Mouse (Mus musculus) gastrocnemius, postnatal 10 days (tissue): ENCODE data around the gene Grb2. TPM values are rescaled to one million over a fixed set of nuclear protein-coding genes. Genes with fewer than 3 reads are reported as not detected.

Experiments
- DNase-seq: peaks from one replicate; pipeline ENCODE4 v3.0.0; 2021; ENCODE audit warnings: mixed read lengths
- total RNA-seq, 2 experiments: library from RNA; stranded (reverse); gene quantifications; 2 replicates each; pipeline ENCODE4 v1.2.3; 2021

Gene Grb2
- total RNA-seq, 2 experiments from 2014 or later = 93.7 to 95.9 TPM

DNA sequence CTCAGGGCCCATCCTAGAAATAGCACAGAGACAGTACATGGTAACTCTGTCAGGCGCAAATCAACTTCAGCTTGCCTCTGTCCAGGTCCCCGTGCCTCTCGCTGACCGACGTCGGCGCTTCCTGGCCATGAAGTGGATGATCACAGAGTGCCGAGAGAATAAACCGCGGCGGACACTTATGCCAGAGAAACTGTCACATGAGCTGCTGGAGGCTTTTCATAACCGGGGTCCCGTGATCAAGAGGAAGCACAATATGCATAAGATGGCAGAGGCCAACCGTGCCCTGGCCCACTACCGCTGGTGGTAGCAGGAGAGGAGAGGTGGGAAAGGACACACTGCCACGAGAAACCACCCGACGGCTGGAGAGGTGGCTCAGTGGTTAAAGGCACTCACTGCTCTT lies 101.7 kb downstream of the Grb2 start:
- DNase-seq = no peak

DNA sequence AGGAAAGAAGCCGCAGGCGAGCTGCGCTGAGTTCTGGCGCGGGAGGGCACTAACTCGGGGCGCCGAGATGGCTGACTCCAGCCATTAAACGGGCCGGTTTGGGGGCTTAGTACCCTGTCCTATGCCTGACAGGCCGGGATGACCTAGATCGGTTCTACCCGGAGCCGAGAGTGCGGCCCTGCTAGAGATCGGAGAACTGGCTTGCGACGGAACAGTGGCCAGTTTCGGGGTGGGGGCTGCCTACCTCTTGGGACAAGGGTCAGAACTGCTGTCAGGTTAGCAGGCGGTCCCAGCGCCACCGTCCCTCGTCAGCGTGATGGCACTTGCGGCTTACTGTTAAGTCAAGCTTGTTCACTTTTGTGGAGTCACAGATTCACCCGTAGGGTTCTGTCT lies 104.1 kb downstream of the Grb2 start:
- DNase-seq = no peak

DNA sequence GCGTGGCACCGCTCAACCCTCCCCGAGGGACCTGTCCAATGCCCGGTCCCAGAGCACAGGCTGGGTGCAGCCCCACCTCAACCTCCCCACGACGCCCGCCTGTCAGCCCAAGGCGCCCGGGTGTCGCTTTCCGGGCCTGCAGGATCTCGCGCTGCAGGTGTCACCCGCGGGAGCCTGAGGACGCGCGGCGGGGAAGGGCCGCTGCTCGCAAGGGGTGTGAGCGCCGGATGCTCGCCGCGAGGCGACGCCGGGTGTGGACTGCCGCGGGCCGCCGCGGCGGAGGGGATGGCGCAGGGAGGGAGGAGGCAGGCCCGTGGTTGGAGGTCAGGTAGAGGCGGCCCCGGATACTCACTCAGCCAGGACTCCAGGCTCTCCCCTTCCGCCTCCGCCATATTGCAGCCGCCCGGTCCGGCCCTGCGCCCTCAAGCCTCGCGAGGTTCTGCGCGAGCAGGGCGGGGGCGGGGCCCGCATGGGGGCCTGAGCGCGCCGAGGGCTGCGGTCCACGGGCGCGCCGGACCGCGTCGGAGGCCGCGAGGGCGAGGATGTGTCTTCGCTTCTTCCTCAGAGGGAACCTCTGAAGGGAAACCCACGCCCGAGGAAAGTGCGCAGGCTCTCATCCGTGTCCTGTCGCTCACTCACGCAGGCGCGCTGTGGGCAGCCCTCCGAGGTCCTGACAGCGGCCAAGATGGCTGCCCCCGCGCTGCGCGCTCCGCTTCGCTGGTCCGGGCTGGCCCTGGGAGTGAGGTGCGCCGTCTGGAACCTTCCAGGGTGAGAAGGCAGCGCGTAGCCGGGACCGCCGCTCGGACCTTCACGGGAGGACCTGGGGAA lies 104.7 kb downstream of the Grb2 start, which contains the start of the genes Mrps7 and Gga3:
Mrps7 (plus strand) TSS at position 450 of the 828 bp plus-strand sequence.
Gga3 (minus strand) TSS at position 576 of the 828 bp plus-strand sequence.
- DNase-seq = peak; percentile 95

DNA sequence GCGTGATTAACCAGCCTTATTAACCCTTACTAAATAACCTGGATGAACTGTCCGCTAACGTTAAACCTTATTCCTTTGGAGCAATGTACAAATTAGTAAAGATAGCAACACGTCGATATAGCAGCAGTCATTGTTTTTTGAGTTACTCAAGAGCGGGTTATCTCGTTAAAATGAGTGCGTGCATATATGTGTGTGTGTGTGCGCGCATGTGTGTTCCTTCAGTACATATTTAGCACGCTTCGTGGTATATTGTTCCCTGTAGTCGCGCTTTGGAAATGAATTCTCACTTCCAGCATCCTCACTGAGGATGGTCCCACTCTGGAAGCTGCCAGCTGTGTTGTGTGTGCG lies 105.3 kb downstream of the Grb2 start:
- DNase-seq = no peak

DNA sequence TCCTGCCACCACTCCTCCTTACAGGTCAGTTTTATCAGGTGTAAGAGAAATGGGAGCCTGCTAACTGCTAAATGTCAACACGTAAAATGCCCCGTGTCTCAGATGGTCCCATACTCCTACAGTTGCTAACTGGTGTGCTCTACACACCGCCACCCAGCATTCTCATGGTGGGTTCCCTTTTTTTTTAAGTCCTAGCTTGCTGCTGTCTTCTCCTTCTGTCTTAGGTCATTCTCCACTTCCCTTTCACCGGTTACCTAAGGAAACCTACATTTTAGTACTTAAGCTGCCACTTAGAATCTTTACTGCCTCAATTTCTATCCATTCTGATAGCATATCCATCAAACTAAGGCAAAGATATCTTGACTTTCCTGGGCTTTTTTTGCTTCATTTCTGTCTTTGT lies 107.2 kb downstream of the Grb2 start:
- no peak for DNase-seq

DNA sequence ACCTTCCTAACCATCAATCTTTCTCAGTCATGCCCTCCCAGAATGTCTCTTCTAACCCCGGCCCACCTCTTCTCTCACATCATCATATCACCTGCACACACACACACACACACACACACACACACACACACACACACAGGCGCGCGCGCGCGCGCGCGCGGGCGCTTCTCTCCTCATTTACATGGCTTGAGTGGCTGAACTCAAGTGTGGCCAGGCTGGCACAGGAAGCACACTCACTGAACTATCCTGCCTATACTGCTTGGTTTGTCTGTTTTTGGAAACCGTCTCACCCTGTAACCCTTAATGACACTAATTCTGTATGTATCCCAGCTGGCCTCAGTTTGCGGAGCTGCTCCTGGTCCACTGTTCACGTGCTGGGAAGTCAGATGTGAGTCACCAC lies 107.7 kb downstream of the Grb2 start:
- no peak for DNase-seq

DNA sequence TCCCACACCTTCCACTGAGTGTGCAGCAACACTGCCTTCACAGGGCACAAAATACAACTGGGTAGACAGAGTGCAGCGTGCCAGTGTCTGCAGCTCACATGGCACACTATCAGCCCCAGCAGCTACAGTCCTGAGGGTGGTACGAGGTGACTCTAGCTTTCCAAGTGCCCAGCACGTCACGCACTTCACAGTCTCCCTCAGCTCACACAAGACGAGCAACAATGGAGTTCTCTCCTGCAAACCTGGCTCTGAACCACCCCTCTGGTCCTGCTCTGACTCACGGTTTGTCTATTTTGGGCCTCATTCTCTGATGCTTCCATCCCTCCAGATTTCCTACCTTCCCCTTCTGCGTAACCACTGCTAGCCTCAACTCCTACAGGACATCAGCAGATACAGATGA lies 108.7 kb downstream of the Grb2 start:
- DNase-seq = no peak

DNA sequence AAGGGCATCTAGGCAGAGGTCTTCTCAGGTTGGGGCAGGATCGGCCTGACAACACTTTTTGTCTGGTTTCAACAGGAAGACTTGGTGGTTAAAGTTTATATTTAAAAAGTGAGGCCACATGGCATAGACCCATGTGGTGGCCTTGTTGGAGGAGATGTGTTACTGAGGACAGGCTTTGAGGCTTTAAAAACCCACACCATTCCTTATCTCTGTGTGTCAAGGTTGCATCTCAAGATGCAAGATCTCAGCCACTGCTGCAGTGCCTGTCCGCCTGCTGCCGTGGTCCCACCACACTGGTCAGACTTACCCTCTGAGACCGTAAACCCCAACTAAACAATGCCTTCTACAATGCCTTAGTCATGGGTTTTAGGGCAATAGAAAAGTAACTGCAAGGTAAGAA lies 110.1 kb downstream of the Grb2 start:
- no peak for DNase-seq

DNA sequence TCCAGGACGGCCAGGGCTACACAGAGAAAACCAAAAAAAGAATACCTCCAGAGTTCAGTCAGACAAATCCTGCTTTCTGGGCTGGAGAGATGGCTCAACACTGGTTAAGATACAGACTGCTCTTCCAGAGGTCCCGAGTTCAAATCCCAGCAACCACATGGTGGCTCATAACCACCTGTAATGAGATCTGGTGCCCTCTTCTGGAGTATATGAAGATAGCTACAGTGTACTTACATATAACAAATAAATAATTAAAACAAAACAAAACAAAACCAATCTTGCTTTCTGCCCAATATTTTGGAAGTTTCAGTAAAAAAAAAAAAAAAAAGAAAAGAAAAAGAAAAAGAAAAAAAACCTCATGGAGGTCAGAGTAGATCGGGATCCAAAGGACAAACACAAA lies 113.2 kb downstream of the Grb2 start:
- DNase-seq = no peak

Other genes with a start within 250 kb of the Grb2 start
- not detected for gene Slc16a5, start 246.1 kb downstream of the Grb2 start, total RNA-seq
- gene Armc7, start 232.9 kb downstream of the Grb2 start, total RNA-seq = 1 to 10 TPM; 1.2 to 2.4 TPM
- gene Nt5c, start 216.7 kb downstream of the Grb2 start, total RNA-seq = 10 to 100 TPM; 17.3 to 19.0 TPM
- 100 to 1,000 TPM; 132 to 134 TPM for gene Jpt1, start 194.2 kb downstream of the Grb2 start, total RNA-seq
- 100 to 1,000 TPM; 182 to 195 TPM for gene Sumo2, start 172.3 kb downstream of the Grb2 start, total RNA-seq
- gene Nup85, start 144.2 kb downstream of the Grb2 start, total RNA-seq = 10 to 100 TPM; 23.5 to 33.2 TPM
- gene Mrps7, start 104.7 kb downstream of the Grb2 start, total RNA-seq = 10 to 100 TPM; 61.1 to 71.6 TPM
- 10 to 100 TPM in 1 of 2 experiments, 1 to 10 TPM in 1; 9.3 to 21.6 TPM for gene Gga3, start 104.5 kb downstream of the Grb2 start, total RNA-seq
- gene Mif4gd, start 95.6 kb downstream of the Grb2 start, total RNA-seq = 10 to 100 TPM; 38.3 to 38.7 TPM
- 10 to 100 TPM; 39.7 to 40.0 TPM for gene Slc25a19, start 80.3 kb downstream of the Grb2 start, total RNA-seq
- gene Tmem94, start 56.8 kb upstream of the Grb2 start, total RNA-seq = 10 to 100 TPM; 55.6 to 60.0 TPM
- 10 to 100 TPM; 16.8 to 22.7 TPM for gene Caskin2, start 105.0 kb upstream of the Grb2 start, total RNA-seq
- 10 to 100 TPM; 10.3 to 11.1 TPM for gene Tsen54, start 106.1 kb upstream of the Grb2 start, total RNA-seq
- 10 to 100 TPM; 16.5 to 17.4 TPM for gene Llgl2, start 115.5 kb upstream of the Grb2 start, total RNA-seq
- gene Myo15b, start 149.8 kb upstream of the Grb2 start, total RNA-seq = not detected
- gene Smim5, start 191.4 kb upstream of the Grb2 start, total RNA-seq = 1 to 10 TPM; 3.6 to 4.1 TPM
- not detected for gene Smim6, start 203.4 kb upstream of the Grb2 start, total RNA-seq
- 10 to 100 TPM; 16.6 to 24.5 TPM for gene Sap30bp, start 224.7 kb upstream of the Grb2 start, total RNA-seq
- 1 to 10 TPM; 5.4 to 9.1 TPM for gene Recql5, start 224.9 kb upstream of the Grb2 start, total RNA-seq